Mouse (Mus musculus): ENCODE measurements around the gene Cd320. TPM values are rescaled to one million over a fixed set of nuclear protein-coding genes. Genes with fewer than 3 reads are reported as not detected.

Cd320 gene
- 50.8 and 58.9 TPM in 2 replicates for polyA plus RNA-seq (2015; fragmentation: Nextera tagmentation; extraction: Ambion mirVana)

GRCm38 (mm10) chr17:33842966-33843795, at the start of gene Cd320:
TSS of gene Cd320 (plus strand) at chr17:33843091.
- peak within 1 kb of the TSS; percentile 64 for H3K9ac ChIP-seq
- WGBS = under 1% methylated on average over 45 of the region's 45 CpGs
- no peaks in the 10 kb centered on the region for H3K9me3 ChIP-seq
- peaks cover 20% of the 10 kb centered on the region for H3K4me1 ChIP-seq
- peak within 1 kb of the TSS; percentile 69 for H3K4me3 ChIP-seq
- no peaks in the 10 kb centered on the region for H3K27me3 ChIP-seq (replicated peaks)
- H3K27ac ChIP-seq = peak within 1 kb of the TSS; percentile 78
- H3K36me3 ChIP-seq (replicated peaks) = peaks cover 2% of the 10 kb centered on the region; the same call in 1 of the 2 replicates
- peak; percentile 96 for ATAC-seq (replicated peaks)
- peak within 1 kb of the TSS; percentile 93 for H3K4me2 ChIP-seq

- H3K9me3 ChIP-seq = no peaks in the 10 kb centered on the region
- no peaks in the 10 kb centered on the region for H3K27me3 ChIP-seq (replicated peaks)
- no peak overlapping the region for H3K9ac ChIP-seq
- H3K4me1 ChIP-seq = no peaks in the 10 kb centered on the region
- WGBS = 59% methylated on average over 3 of the region's 3 CpGs
- ATAC-seq (replicated peaks) = no peak
- H3K4me3 ChIP-seq = no peak overlapping the region
- H3K36me3 ChIP-seq (replicated peaks) = no peaks in the 10 kb centered on the region
- no peak overlapping the region for H3K4me2 ChIP-seq
- no peak overlapping the region for H3K27ac ChIP-seq
Observed at GRCm38 (mm10) chr17:33798306-33798705, 44.6 kb upstream of the Cd320 start.

- Histone ChIP-seq H3K9me3 (no peaks in the 10 kb centered on the region), H3K9ac (no peak overlapping the region), H3K27ac (no peak overlapping the region), H3K27me3 (replicated peaks) (no peaks in the 10 kb centered on the region), H3K4me3 (no peak overlapping the region), H3K4me1 (no peaks in the 10 kb centered on the region), H3K36me3 (replicated peaks) (no peaks in the 10 kb centered on the region), H3K4me2 (no peak overlapping the region)
- ATAC-seq (replicated peaks) = no peak
- WGBS = 64% methylated on average over 1 of the region's 1 CpGs
Observed at GRCm38 (mm10) chr17:33799277-33799676, 43.6 kb upstream of the Cd320 start.

- Histone ChIP-seq H3K9ac (no peak overlapping the region), H3K36me3 (replicated peaks) (no peaks in the 10 kb centered on the region), H3K9me3 (no peaks in the 10 kb centered on the region), H3K27ac (no peak overlapping the region), H3K27me3 (replicated peaks) (no peaks in the 10 kb centered on the region), H3K4me2 (no peak overlapping the region), H3K4me3 (no peak overlapping the region), H3K4me1 (no peaks in the 10 kb centered on the region)
- WGBS = 3% methylated on average over 2 of the region's 2 CpGs
- no peak for ATAC-seq (replicated peaks)
Observed at GRCm38 (mm10) chr17:33802221-33802620, 40.7 kb upstream of the Cd320 start.

- H3K9ac ChIP-seq = no peak overlapping the region
- H3K4me2 ChIP-seq = no peak overlapping the region
- no peak overlapping the region for H3K4me3 ChIP-seq
- H3K4me1 ChIP-seq = no peaks in the 10 kb centered on the region
- H3K9me3 ChIP-seq = no peaks in the 10 kb centered on the region
- no peaks in the 10 kb centered on the region for H3K27me3 ChIP-seq (replicated peaks)
- H3K36me3 ChIP-seq (replicated peaks) = no peaks in the 10 kb centered on the region
- WGBS = 70% methylated on average over 4 of the region's 4 CpGs
- no peak for ATAC-seq (replicated peaks)
- no peak overlapping the region for H3K27ac ChIP-seq
Observed at GRCm38 (mm10) chr17:33804205-33804604, 38.7 kb upstream of the Cd320 start.

GRCm38 (mm10) chr17:33804745-33805144, 38.1 kb upstream of the Cd320 start:
- no peaks in the 10 kb centered on the region for H3K4me1 ChIP-seq
- no peak overlapping the region for H3K27ac ChIP-seq
- H3K9ac ChIP-seq = no peak overlapping the region
- no peaks in the 10 kb centered on the region for H3K36me3 ChIP-seq (replicated peaks)
- no peak for ATAC-seq (replicated peaks)
- 55% methylated on average over 1 of the region's 1 CpGs for WGBS
- no peak overlapping the region for H3K4me2 ChIP-seq
- H3K9me3 ChIP-seq = no peaks in the 10 kb centered on the region
- no peak overlapping the region for H3K4me3 ChIP-seq
- no peaks in the 10 kb centered on the region for H3K27me3 ChIP-seq (replicated peaks)

- H3K4me2 ChIP-seq = no peak overlapping the region
- H3K4me3 ChIP-seq = no peak overlapping the region
- WGBS = 60% methylated on average over 8 of the region's 9 CpGs
- H3K9ac ChIP-seq = no peak overlapping the region
- no peaks in the 10 kb centered on the region for H3K27me3 ChIP-seq (replicated peaks)
- H3K4me1 ChIP-seq = 0 out of 2 replicates have a peak, but pooled peaks cover 5% of the 10 kb centered on the region
- ATAC-seq (replicated peaks) = no peak
- H3K36me3 ChIP-seq (replicated peaks) = no peaks in the 10 kb centered on the region
- H3K9me3 ChIP-seq = no peaks in the 10 kb centered on the region
- no peak overlapping the region for H3K27ac ChIP-seq
Observed at GRCm38 (mm10) chr17:33807181-33807888, 35.6 kb upstream of the Cd320 start.

GRCm38 (mm10) chr17:33808192-33808591, 34.7 kb upstream of the Cd320 start:
- no peaks in the 10 kb centered on the region for H3K9me3 ChIP-seq
- H3K36me3 ChIP-seq (replicated peaks) = no peaks in the 10 kb centered on the region
- no peaks in the 10 kb centered on the region for H3K27me3 ChIP-seq (replicated peaks)

GRCm38 (mm10) chr17:33810334-33811141, 32.4 kb upstream of the Cd320 start, which contains the start of gene Kank3:
TSS of gene Kank3 (plus strand) at chr17:33810519.
- ATAC-seq (replicated peaks) = peak; percentile 99
- 1% methylated on average over 36 of the region's 36 CpGs for WGBS
- peak within 1 kb of the TSS; percentile 77 for H3K4me2 ChIP-seq
- H3K4me3 ChIP-seq = peak within 1 kb of the TSS; percentile 49
- H3K9me3 ChIP-seq = no peaks in the 10 kb centered on the region
- H3K27ac ChIP-seq = no peak within 1 kb of the TSS
- H3K36me3 ChIP-seq (replicated peaks) = no peaks in the 10 kb centered on the region
- H3K4me1 ChIP-seq = 0 out of 2 replicates have a peak, but pooled peaks cover 5% of the 10 kb centered on the region
- H3K9ac ChIP-seq = peak within 1 kb of the TSS; percentile 47
- H3K27me3 ChIP-seq (replicated peaks) = no peaks in the 10 kb centered on the region

More at GRCm38 (mm10) chr17:33808192-33808591, 34.7 kb upstream of the Cd320 start:
- no peak for ATAC-seq (replicated peaks)
- no peak overlapping the region for H3K4me3 ChIP-seq
- 42% methylated on average over 10 of the region's 10 CpGs for WGBS
- no peak overlapping the region for H3K9ac ChIP-seq
- 0 out of 2 replicates have a peak, but pooled peaks cover 5% of the 10 kb centered on the region for H3K4me1 ChIP-seq
- no peak overlapping the region for H3K27ac ChIP-seq
- no peak overlapping the region for H3K4me2 ChIP-seq

- 0 out of 2 replicates have a peak, but pooled peaks have one; percentile 30 for ATAC-seq (replicated peaks)
- Histone ChIP-seq H3K9me3 (no peaks in the 10 kb centered on the region), H3K4me2 (peak overlapping the region; percentile 77), H3K4me1 (0 out of 2 replicates have a peak, but pooled peaks cover 5% of the 10 kb centered on the region), H3K9ac (0 out of 2 replicates have a peak overlapping the region, but pooled peaks have one; percentile 47), H3K36me3 (replicated peaks) (no peaks in the 10 kb centered on the region), H3K4me3 (peak overlapping the region; percentile 49), H3K27me3 (replicated peaks) (no peaks in the 10 kb centered on the region), H3K27ac (no peak overlapping the region)
- 28% methylated on average over 7 of the region's 7 CpGs for WGBS
Observed at GRCm38 (mm10) chr17:33811142-33811516, 31.8 kb upstream of the Cd320 start.

GRCm38 (mm10) chr17:33812475-33812874, 30.4 kb upstream of the Cd320 start:
- peaks cover 12% of the 10 kb centered on the region for H3K4me1 ChIP-seq
- no peaks in the 10 kb centered on the region for H3K27me3 ChIP-seq (replicated peaks)
- no peak overlapping the region for H3K9ac ChIP-seq
- H3K9me3 ChIP-seq = no peaks in the 10 kb centered on the region
- H3K36me3 ChIP-seq (replicated peaks) = no peaks in the 10 kb centered on the region
- no peak overlapping the region for H3K27ac ChIP-seq
- no peak for ATAC-seq (replicated peaks)
- WGBS = 57% methylated on average over 3 of the region's 3 CpGs
- H3K4me3 ChIP-seq = no peak overlapping the region
- H3K4me2 ChIP-seq = no peak overlapping the region

GRCm38 (mm10) chr17:33812990-33813389, 29.9 kb upstream of the Cd320 start:
- 70% methylated on average over 4 of the region's 4 CpGs for WGBS
- Histone ChIP-seq H3K27me3 (replicated peaks) (no peaks in the 10 kb centered on the region), H3K36me3 (replicated peaks) (no peaks in the 10 kb centered on the region), H3K27ac (no peak overlapping the region), H3K9ac (no peak overlapping the region), H3K4me1 (peaks cover 14% of the 10 kb centered on the region), H3K4me2 (no peak overlapping the region), H3K4me3 (no peak overlapping the region), H3K9me3 (no peaks in the 10 kb centered on the region)
- no peak for ATAC-seq (replicated peaks)
